Mouse (Mus musculus): ENCODE results near the gene Sdha.

GRCm38 (mm10) chr13:74296376-74296775 lies 53.7 kb downstream of the Sdha start:
- TF ChIP-seq CTCF (IDR thresholded peaks at IDR 0.05; ENCODE audit: control insufficient read depth, insufficient read depth, insufficient replicate concordance, low read depth, low read length) (no peak), POLR2A (IDR thresholded peaks at IDR 0.05; ENCODE audit: control insufficient read depth, low read depth, low read length) (no peak)
